Mouse (Mus musculus): ENCODE measurements at regions not wholly inside any gene's neighbourhood (a gene's known extent, or its start where the extent isn't known, plus 50 kb on each side); places are given as distances from the start of the nearest gene placed in this dataset.
"Not testable (repeated sequence)": the region's sequence is repeated elsewhere in the genome, so short reads cannot be mapped to it uniquely, and the experiment has no call there.

DNA sequence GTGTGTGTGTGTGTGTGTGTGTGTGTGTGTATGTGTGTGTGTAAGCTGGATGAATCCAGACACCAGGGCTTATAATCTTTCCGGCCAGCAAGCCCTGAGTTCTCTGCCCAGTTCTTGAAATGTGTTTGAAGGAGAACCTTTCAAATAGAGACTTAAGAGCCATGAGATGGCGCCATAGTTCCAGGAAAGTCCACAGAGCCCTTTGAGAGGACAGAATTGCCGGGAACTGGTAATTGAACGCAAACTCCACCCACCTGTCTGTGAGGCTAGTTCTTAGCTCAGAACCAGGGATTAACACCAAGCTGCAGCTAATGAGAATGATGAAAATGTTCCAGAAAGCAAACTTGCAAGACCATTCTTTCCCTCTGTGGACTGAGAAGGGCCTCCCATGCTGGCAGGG, 72.2 kb downstream of the Trim42 start:
- 11% methylated on average over 4 of the region's 4 CpGs for WGBS
- H3K4me3 ChIP-seq (ENCODE audit: low read length), result no peak overlapping the region
- H3K27ac ChIP-seq, result no peak overlapping the region
- ATAC-seq, result 0 out of 2 replicates have a peak, but pooled peaks have one; percentile 51
- H3K4me2 ChIP-seq (ENCODE audit: low read depth, low read length), result no peak overlapping the region
- no peaks in the 10 kb centered on the region for H3K27me3 ChIP-seq (ENCODE audit: insufficient read depth, low read length)
- H3K4me1 ChIP-seq (ENCODE audit: insufficient read depth, low read length), result no peaks in the 10 kb centered on the region
- no peaks in the 10 kb centered on the region for H3K36me3 ChIP-seq (ENCODE audit: insufficient read depth, low read length)
- H3K9me3 ChIP-seq (ENCODE audit: low read length), result no peaks in the 10 kb centered on the region
- H3K9ac ChIP-seq (replicated peaks; ENCODE audit: low read length), result no peak overlapping the region
- peak; percentile 92 for DNase-seq (ENCODE audit: low spot score)
- TF ChIP-seq CTCF (IDR thresholded peaks at IDR 0.05; ENCODE audit: low read depth), result peak; percentile 71

DNA sequence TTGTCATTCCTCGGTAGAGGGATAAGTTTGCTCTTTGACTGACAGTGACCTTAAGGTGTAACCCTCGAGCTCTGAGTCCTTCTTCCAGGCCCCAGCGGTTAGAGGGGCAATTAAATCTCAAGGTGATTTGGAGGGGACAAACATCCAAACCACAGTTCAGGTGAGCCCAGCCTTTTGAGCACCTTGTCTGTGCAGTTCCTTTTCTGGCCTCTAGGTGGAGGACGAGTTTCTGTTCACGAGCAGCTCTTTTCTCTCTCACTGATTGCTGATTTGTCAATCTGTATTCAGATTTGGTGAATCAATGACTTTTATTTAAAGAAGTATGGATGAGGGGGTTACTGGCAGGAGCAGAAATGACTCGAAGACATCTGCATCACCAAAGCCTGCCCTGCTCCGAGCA, 74.0 kb downstream of the Trim42 start:
- H3K9me3 ChIP-seq (ENCODE audit: low read length), result no peaks in the 10 kb centered on the region
- WGBS, result 35% methylated on average over 7 of the region's 7 CpGs
- ATAC-seq, result no peak
- no peak overlapping the region for H3K4me2 ChIP-seq (ENCODE audit: low read depth, low read length)
- peak; percentile 57 for DNase-seq (ENCODE audit: low spot score)
- no peaks in the 10 kb centered on the region for H3K27me3 ChIP-seq (ENCODE audit: insufficient read depth, low read length)
- H3K4me1 ChIP-seq (ENCODE audit: insufficient read depth, low read length), result no peaks in the 10 kb centered on the region
- no peak overlapping the region for H3K9ac ChIP-seq (replicated peaks; ENCODE audit: low read length)
- no peaks in the 10 kb centered on the region for H3K36me3 ChIP-seq (ENCODE audit: insufficient read depth, low read length)
- H3K4me3 ChIP-seq (ENCODE audit: low read length), result no peak overlapping the region
- H3K27ac ChIP-seq, result no peak overlapping the region
- peak; percentile 85 for TF ChIP-seq CTCF (IDR thresholded peaks at IDR 0.05; ENCODE audit: low read depth)

- DNase-seq (ENCODE audit: low spot score), result no peak
- WGBS, result 85% methylated on average over 1 of the region's 1 CpGs
- H3K4me3 ChIP-seq (ENCODE audit: low read length), result no peak overlapping the region
Measured at GRCm38 (mm10) chr9:97291870-97292269, 77.9 kb downstream of the Trim42 start.

GRCm38 (mm10) chr9:97284282-97284802, 85.4 kb downstream of the Trim42 start:
- Histone ChIP-seq H3K4me2 (ENCODE audit: low read depth, low read length) (no peak overlapping the region), H3K4me1 (ENCODE audit: insufficient read depth, low read length) (no peaks in the 10 kb centered on the region), H3K9ac (replicated peaks; ENCODE audit: low read length) (no peak overlapping the region), H3K36me3 (ENCODE audit: insufficient read depth, low read length) (no peaks in the 10 kb centered on the region), H3K27ac (no peak overlapping the region), H3K9me3 (ENCODE audit: low read length) (no peaks in the 10 kb centered on the region), H3K27me3 (ENCODE audit: insufficient read depth, low read length) (no peaks in the 10 kb centered on the region), H3K4me3 (ENCODE audit: low read length) (no peak overlapping the region)
- no peak for DNase-seq (ENCODE audit: low spot score)
- TF ChIP-seq CTCF (IDR thresholded peaks at IDR 0.05; ENCODE audit: low read depth), result no peak
- 47% methylated on average over 7 of the region's 7 CpGs for WGBS
- ATAC-seq, result no peak

More at GRCm38 (mm10) chr9:97291870-97292269, 77.9 kb downstream of the Trim42 start:
- Histone ChIP-seq H3K9me3 (ENCODE audit: low read length) (no peaks in the 10 kb centered on the region), H3K9ac (replicated peaks; ENCODE audit: low read length) (no peak overlapping the region), H3K36me3 (ENCODE audit: insufficient read depth, low read length) (no peaks in the 10 kb centered on the region), H3K4me2 (ENCODE audit: low read depth, low read length) (no peak overlapping the region), H3K27me3 (ENCODE audit: insufficient read depth, low read length) (no peaks in the 10 kb centered on the region), H3K4me1 (ENCODE audit: insufficient read depth, low read length) (no peaks in the 10 kb centered on the region), H3K27ac (no peak overlapping the region)
- TF ChIP-seq CTCF (IDR thresholded peaks at IDR 0.05; ENCODE audit: low read depth), result peak; percentile 30; the same call in 1 of the 2 replicates
- no peak for ATAC-seq

GRCm38 (mm10) chr9:97282090-97282489, 87.7 kb downstream of the Trim42 start:
- ATAC-seq (no peak), DNase-seq (ENCODE audit: low spot score) (no peak)
- H3K36me3 ChIP-seq (ENCODE audit: insufficient read depth, low read length), result no peaks in the 10 kb centered on the region
- no peak overlapping the region for H3K9ac ChIP-seq (replicated peaks; ENCODE audit: low read length)
- 93% methylated on average over 3 of the region's 3 CpGs for WGBS
- H3K27me3 ChIP-seq (ENCODE audit: insufficient read depth, low read length), result no peaks in the 10 kb centered on the region
- no peak overlapping the region for H3K4me2 ChIP-seq (ENCODE audit: low read depth, low read length)
- H3K4me3 ChIP-seq (ENCODE audit: low read length), result no peak overlapping the region
- no peaks in the 10 kb centered on the region for H3K9me3 ChIP-seq (ENCODE audit: low read length)
- no peak for TF ChIP-seq CTCF (IDR thresholded peaks at IDR 0.05; ENCODE audit: low read depth)
- no peaks in the 10 kb centered on the region for H3K4me1 ChIP-seq (ENCODE audit: insufficient read depth, low read length)
- H3K27ac ChIP-seq, result no peak overlapping the region

DNA sequence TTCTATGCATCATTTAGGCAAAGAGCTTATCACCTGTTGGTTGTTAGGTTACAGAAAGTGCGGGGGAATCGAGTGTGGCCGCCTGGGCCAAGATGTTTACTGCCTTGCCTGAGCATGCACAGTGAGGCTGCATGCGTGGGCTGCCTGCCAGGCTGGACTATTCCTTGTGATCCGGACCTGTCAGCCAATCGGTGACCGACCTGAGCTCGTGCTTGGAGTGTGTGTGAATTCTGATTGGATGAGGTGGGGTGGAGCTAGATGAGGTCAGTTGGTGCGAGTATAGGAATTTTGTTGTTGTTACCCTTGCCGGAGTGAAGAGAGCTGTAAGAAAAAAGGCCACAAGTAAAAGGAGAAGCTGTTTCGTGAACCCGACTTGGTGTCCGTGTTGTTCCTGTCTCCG, 94.3 kb downstream of the Trim42 start:
- 87% methylated on average over 14 of the region's 14 CpGs for WGBS
- H3K4me2 ChIP-seq (ENCODE audit: low read depth, low read length); H3K9ac ChIP-seq (replicated peaks; ENCODE audit: low read length); H3K27me3 ChIP-seq (ENCODE audit: insufficient read depth, low read length); DNase-seq (ENCODE audit: low spot score); H3K4me1 ChIP-seq (ENCODE audit: insufficient read depth, low read length); H3K9me3 ChIP-seq (ENCODE audit: low read length); H3K36me3 ChIP-seq (ENCODE audit: insufficient read depth, low read length); H3K27ac ChIP-seq; H3K4me3 ChIP-seq (ENCODE audit: low read length); ATAC-seq: not testable (repeated sequence)

GRCm38 (mm10) chr9:97273891-97274290, 95.9 kb downstream of the Trim42 start:
- no peak overlapping the region for H3K27ac ChIP-seq
- no peaks in the 10 kb centered on the region for H3K4me1 ChIP-seq (ENCODE audit: insufficient read depth, low read length)
- H3K9ac ChIP-seq (replicated peaks; ENCODE audit: low read length), result no peak overlapping the region
- no peak overlapping the region for H3K4me3 ChIP-seq (ENCODE audit: low read length)
- H3K4me2 ChIP-seq (ENCODE audit: low read depth, low read length), result no peak overlapping the region
- no peak for DNase-seq (ENCODE audit: low spot score)
- no peaks in the 10 kb centered on the region for H3K27me3 ChIP-seq (ENCODE audit: insufficient read depth, low read length)
- no peaks in the 10 kb centered on the region for H3K9me3 ChIP-seq (ENCODE audit: low read length)
- whole genome bisulfite sequencing, result 92% methylated on average over 7 of the region's 7 CpGs
- no peak for TF ChIP-seq CTCF (IDR thresholded peaks at IDR 0.05; ENCODE audit: low read depth)
- ATAC-seq, result no peak
- H3K36me3 ChIP-seq (ENCODE audit: insufficient read depth, low read length), result no peaks in the 10 kb centered on the region

Data from hindbrain, postnatal 0 days (tissue).